Mouse (Mus musculus): ENCODE measurements around the gene Gtpbp3.

The Gtpbp3 gene

GRCm38 (mm10) chr8:71470146-71470912, 17.6 kb upstream of the Gtpbp3 start:
- peak; percentile 12 for DNase-seq

DNA sequence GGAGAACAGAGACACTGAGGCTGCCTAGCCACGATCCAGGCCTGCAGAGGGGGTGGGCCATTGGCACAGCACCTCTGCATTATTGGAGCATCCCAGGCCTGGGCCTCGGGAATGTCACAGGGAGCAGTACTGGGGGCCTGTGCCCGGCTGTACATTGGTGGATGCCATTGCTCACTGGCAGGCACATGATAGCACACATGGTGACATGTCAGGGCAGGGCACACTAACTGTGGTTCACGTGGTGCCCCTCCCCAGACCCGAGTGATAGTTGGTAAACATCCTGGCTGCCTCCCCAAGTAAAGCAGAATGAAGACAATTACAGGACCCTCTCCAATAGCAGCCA, 17.0 kb upstream of the Gtpbp3 start:
- peak; percentile 5 for DNase-seq

DNA sequence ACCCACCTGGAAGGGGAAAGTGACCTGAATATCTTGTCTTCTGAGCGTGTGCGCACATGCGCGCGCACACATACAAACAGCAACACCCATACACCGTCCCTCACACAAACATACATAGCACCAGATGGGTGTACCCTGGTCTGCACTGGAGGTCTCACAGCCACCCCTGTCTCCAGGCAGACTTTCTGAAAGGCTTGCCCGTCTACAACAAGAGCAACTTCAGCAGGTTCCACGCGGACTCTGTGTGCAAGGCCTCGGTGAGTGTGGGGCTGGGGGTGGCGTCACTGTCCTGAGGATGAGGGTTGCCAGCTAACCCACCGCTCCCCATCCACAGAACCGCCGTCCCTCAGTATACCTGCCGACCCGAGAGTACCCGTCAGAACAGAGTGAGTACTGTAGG, 16.0 kb upstream of the Gtpbp3 start:
- DNase-seq, result no peak

GRCm38 (mm10) chr8:71472601-71473386, 15.1 kb upstream of the Gtpbp3 start:
- no peak for DNase-seq

- no peak for DNase-seq
Observed at GRCm38 (mm10) chr8:71474344-71474743, 13.6 kb upstream of the Gtpbp3 start.

GRCm38 (mm10) chr8:71474785-71475701, 12.9 kb upstream of the Gtpbp3 start:
- no peak for DNase-seq

GRCm38 (mm10) chr8:71475702-71476075, 12.2 kb upstream of the Gtpbp3 start:
- DNase-seq, result no peak

- DNase-seq, result peak; percentile 79
Observed at GRCm38 (mm10) chr8:71476099-71476940, 11.6 kb upstream of the Gtpbp3 start.

GRCm38 (mm10) chr8:71477196-71477845, 10.6 kb upstream of the Gtpbp3 start:
- no peak for DNase-seq

DNA sequence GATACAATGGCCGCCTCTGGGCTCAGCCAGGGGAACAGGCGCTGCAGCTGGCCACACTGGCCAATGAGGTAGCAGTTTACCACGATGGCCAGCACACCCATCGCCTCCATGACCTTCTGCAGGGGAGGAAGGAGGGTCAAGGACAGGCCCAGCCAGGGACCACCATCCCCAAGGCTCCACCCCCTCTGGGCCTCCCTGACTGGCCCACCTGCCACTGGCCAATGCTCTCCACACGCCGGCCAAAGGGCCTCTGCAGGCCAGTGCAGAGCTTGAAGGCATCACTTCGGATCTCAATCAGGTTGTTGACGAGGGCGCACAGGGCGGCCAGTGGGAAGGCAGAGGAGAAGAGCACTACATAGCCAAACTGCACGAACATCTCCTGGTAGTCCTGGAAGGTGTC, 9.0 kb upstream of the Gtpbp3 start:
- DNase-seq, result no peak

DNA sequence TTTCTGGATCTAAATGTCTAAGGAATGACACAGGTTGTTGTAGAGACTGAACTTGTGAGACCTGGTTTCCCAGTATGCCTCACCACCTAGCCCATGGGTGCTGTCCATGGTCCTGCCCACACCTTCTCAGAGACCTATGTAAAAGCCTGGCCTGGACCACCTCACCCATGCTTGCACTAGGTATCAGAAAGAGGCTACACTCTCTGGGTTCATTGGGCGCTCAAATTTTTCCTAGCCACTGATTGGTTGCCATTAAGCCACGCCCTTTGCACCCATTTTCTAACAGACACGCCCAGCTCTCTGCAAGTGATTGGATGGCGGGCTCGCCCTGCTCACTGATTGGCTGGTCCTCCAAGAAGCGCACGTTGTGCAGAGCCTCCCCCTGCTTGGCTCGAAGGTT, 4.0 kb upstream of the Gtpbp3 start:
- DNase-seq, result peak; percentile 53

DNA sequence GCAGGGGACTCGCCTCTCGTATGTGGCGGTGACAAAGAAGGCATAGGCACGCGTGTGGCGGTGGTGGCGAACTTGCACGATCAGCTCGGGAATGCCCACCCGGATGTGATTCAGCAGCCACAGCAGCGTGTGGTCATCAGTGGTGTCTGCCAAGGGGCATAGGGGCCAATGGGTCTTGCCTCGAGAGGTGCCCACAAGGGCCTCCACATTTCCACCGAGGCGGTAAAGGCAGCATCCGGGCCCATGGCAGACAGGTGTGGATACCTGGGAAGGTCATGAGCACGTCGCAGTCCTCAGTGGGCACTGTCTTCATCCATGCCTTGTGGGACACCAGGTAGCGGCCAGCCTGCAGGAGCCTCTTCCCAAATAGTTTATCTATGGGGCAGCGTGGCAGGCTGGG, 3.2 kb upstream of the Gtpbp3 start:
- no peak for DNase-seq

DNA sequence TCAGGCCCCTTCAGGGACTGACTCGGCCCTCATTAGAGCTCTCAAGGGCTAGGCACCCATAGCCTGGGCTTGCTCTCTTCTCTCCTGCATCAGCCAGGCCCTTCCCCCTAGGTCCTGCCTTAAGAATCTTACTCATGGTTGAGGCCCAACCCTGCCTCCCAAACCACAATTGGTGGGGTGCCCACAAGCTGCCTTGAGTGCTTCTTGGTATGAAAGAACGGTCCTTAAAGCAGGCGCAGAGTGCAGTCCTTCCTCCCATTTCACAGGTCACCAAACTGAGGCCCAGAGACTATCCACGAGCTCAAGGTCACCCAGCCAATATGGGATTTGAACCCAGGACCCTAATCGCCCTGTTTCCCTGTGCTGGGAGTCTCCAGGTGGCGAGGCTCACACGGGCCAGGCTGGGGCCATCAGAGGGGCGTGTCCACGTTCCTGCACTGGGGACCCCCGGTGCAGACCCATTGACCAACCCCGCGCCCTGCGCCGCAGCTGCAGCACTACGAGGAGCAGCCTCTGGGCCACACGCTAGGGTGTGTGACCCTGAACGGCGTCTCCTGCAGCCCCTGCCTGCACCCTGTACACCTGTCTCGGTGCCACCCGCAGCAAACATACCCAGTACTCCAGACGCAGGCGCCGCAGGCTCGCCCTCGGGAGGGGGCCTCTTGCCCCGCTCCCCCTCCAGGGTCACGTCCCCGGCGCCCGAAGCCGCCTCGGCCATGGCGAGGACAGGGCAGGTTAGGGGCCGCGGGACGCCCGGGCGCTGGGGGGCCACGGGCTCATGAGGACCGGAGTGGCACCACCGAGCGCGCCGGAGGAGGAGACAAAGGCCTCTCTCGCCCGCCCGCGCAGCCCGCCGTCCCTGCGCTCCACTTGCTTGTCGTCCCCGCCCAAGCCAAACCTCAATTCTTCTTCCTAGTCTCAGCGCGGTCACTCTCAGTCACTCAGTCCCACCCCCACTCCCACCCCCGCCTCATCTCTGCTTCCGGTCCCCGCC, 2.5 kb upstream of the Gtpbp3 start, which contains the start of gene Ano8:
Ano8 (minus strand) TSS at position 822 of the 994 bp plus-strand sequence.
- DNase-seq, result peak; percentile 85

GRCm38 (mm10) chr8:71486136-71486529, 1.8 kb upstream of the Gtpbp3 start:
- DNase-seq, result no peak

DNA sequence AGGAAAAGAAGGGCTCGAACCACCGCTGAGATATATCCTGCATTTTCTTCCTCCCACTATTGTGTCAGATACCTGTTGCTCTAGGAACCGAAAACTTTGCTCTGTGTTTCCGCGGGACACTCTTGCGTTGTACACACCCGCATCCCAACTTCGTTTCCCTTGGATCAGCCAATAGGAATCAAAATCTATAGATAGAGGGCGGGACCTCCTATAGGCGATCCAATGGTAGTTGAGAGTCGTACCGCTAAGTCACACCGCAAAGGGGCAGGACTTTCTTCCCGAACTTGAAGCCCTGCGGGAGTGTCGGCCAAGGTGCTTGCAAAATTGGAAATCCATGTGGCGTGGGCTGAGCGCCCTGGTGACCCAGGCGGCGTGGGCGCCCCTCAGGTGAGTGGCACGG, 551 bp downstream of the Gtpbp3 start:
- DNase-seq, result peak; percentile 93

DNA sequence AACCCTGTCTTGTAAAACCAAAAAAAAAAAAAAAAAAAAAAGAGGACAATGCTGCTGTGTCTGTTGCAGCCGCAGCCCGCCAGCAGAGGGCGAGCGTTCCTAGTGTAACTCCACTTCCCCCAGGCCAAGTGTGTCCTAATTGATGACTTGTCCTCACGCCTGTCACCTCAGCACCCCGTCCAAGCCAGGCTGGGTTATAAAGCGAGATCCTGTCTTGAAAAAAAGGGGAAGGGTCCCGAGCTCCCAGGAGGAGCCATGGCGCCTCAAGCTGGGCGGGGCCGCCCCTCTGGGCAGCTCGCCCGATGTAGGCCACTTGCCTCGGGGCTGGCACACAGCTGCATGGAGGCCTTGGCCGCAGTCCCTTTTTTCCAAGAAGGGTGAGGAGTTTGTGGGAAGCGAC, 7.1 kb downstream of the Gtpbp3 start:
- peak; percentile 89 for DNase-seq

DNA sequence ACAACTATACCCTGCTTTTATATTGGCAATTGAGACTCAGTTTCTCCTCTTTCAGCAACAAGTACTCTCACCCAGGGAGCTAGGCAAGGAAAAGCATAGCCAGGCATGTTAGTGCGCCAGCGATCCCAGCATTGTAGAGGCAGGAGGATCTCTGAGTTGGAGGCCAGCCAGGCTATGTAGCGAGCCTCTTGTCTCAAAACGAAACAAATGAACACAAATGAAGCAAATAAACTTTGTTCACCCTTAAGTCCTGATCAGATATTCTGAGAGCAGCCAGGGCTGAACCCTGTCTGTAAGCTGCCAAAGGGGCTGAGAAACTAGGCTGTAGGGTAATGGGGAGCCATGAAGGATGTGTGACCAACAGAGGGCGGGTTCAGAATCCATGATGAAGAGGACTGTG, 7.9 kb downstream of the Gtpbp3 start:
- no peak for DNase-seq

DNA sequence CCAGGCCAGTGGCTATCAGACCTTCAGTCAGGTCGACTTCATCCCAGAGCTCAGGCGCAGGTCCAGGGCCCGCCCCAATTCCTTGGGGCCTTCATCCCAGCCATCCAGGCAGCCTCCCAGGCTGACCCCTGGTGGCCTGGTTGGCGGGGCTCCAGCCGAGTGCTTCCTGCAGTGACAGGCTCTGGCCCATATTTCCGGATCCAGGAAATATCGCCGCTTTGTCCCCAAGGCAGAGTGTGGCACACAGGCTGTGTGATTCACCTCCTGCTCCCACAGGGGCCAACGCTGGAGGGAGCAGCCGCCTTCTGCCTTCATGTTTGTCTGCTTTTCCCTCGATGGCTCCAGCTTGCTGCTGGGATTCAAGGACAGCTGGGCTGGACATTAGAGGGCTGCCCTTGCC, 8.6 kb downstream of the Gtpbp3 start:
- peak; percentile 92 for DNase-seq

GRCm38 (mm10) chr8:71497077-71497645, 9.3 kb downstream of the Gtpbp3 start:
- DNase-seq, result no peak

- DNase-seq, result peak; percentile 72
Observed at GRCm38 (mm10) chr8:71497881-71498501, 10.1 kb downstream of the Gtpbp3 start.
